Mouse (Mus musculus) stomach, embryonic 14.5 days (tissue): ENCODE data around the gene Cgnl1. TPM values are rescaled to one million over a fixed set of nuclear protein-coding genes. Genes with fewer than 3 reads are reported as not detected.
"Not testable (repeated sequence)": the region's sequence is repeated elsewhere in the genome, so short reads cannot be mapped to it uniquely, and the experiment has no call there.

ENCODE experiments used
- ATAC-seq: fragments of 200-750 bp; cut with Nextera tagmentation; 2 replicates; pipeline ENCODE4 v1.8.0; 2017; ENCODE audit warnings: low read depth, moderate TSS enrichment; ENCODE audit not compliant: insufficient number of reproducible peaks, insufficient read depth, low FRiP score
- H3K27ac ChIP-seq: fragments of 300-500 bp; sonication (generic); 2 replicates; pipeline ENCODE4 v1.5.1; 2014; ENCODE audit warnings: mild to moderate bottlenecking, low read length, moderate library complexity, mixed read lengths
- H3K27me3 ChIP-seq: fragments of 300-500 bp; sonication (generic); 2 replicates; pipeline ENCODE4 v1.6.1; 2014; ENCODE audit warnings: low read length, control low read depth, mixed read lengths; ENCODE audit not compliant: control insufficient read depth, insufficient read depth
- H3K36me3 ChIP-seq: fragments of 300-500 bp; sonication (generic); 2 replicates; pipeline ENCODE4 v1.6.1; 2014; ENCODE audit warnings: mild to moderate bottlenecking, control low read depth, low read length, moderate library complexity, mixed read lengths; ENCODE audit not compliant: control insufficient read depth, insufficient read depth
- H3K4me1 ChIP-seq: fragments of 300-500 bp; sonication (generic); 2 replicates; pipeline ENCODE4 v1.6.1; 2014; ENCODE audit warnings: low read length, control low read depth, mixed read lengths; ENCODE audit not compliant: control insufficient read depth, insufficient read depth
- H3K4me2 ChIP-seq: fragments of 300-500 bp; sonication (generic); replicated peaks from 2 replicates; pipeline ENCODE4 v1.6.1; 2014; ENCODE audit warnings: low read depth, low read length, control low read depth
- H3K4me3 ChIP-seq: fragments of 300-500 bp; sonication (generic); 2 replicates; pipeline ENCODE4 v1.5.1; 2014; ENCODE audit warnings: low read depth, low read length, control low read depth
- H3K9ac ChIP-seq: fragments of 300-500 bp; sonication (generic); replicated peaks from 2 replicates; pipeline ENCODE4 v1.6.1; 2014; ENCODE audit warnings: low read depth, mild to moderate bottlenecking, control low read depth, low read length, moderate library complexity, mixed read lengths
- H3K9me3 ChIP-seq: fragments of 300-500 bp; sonication (generic); 2 replicates; pipeline ENCODE4 v1.6.1; 2016; ENCODE audit warnings: low read depth, low read length, control low read depth; ENCODE audit not compliant: control insufficient read depth
- WGBS: fragments of 180-500 bp; shearing (Covaris S2); extraction: QIAGEN DNeasy Blood & Tissue Kit; methylation state at CpG from one replicate; pipeline ENCODE4 v1.1.7; 2014; 5-methylcytosine and 5-hydroxymethylcytosine counted together
- polyA plus RNA-seq: library from polyadenylated mRNA; unstranded; fragments of >200 nt; fragmentation: Nextera tagmentation; extraction: Ambion mirVana; gene quantifications from 2 replicates; pipeline ENCODE4 v1.2.1, GENCODE M21; 2014

Cgnl1 gene
- polyA plus RNA-seq, 1 experiment from 2014 or later = 11.8 TPM

DNA sequence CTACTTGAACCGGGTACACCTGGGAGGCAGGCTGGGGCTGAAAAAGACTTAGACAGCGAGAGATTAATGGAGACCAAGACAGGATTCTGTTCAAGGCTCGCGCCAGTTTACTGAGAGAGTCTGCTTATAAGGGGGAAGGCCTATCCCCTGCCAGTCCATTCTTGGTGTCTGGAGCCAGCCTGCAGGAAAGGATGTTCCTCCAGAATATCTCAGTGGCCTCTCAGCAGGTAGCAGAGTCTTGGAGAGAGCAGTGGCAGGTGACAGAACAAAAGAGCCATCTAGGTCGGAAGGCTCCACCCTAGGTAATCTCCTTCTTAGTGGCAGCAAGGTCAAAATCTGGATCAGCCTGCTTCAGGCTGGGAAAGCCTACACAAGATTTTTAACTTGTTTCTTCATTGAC is 151.3 kb downstream of the Cgnl1 start:
- H3K4me3 ChIP-seq, H3K9me3 ChIP-seq, H3K36me3 ChIP-seq, H3K4me1 ChIP-seq, H3K27ac ChIP-seq, H3K27me3 ChIP-seq, H3K4me2 ChIP-seq, H3K9ac ChIP-seq, ATAC-seq: not testable (repeated sequence)
- 71% methylated on average over 5 of the region's 5 CpGs for WGBS

DNA sequence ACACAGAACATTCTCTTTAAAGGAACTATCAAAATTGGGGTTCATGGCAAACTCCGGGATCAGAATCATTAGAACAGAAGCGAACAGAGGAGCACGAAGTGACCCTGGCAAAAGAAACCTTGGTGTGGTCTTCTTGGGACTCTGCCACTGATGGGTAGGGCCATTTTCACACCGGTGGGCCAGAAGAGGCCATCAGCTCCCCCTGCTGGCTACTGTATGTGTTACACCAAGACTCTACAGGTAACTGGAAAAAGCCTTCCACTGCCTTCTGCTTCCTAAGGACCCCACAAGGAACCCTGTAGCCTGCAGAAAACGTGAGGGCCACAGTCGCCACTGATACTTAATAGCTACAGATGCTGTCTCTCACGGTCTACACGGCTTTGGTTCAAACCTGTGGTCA is 154.0 kb downstream of the Cgnl1 start:
- H3K4me2 ChIP-seq = no peak overlapping the region
- no peak overlapping the region for H3K9ac ChIP-seq
- no peaks in the 10 kb centered on the region for H3K4me1 ChIP-seq
- H3K27me3 ChIP-seq = no peaks in the 10 kb centered on the region
- 55% methylated on average over 8 of the region's 8 CpGs for WGBS
- H3K4me3 ChIP-seq = no peak overlapping the region
- no peaks in the 10 kb centered on the region for H3K9me3 ChIP-seq
- no peak overlapping the region for H3K27ac ChIP-seq
- no peak for ATAC-seq
- H3K36me3 ChIP-seq = no peaks in the 10 kb centered on the region

DNA sequence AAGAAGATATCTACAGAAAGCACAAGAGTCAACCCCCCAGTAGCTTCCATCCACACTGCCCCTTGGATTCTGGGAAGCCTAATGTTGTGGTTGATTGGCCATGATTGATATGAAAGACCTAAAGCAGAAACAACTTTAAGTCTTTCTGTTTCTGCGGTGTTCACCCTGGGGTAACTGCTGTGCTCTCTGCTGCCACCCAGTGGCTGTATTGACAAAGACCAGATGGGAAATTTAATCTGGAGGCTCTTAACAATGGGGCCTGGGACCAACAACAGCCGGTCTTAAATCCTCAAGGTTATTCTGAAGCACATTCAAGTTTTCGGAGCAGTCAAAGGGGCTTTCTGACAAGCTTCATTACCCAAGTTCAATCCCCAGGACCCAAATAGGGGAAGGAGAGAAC is 155.2 kb downstream of the Cgnl1 start:
- no peak overlapping the region for H3K4me3 ChIP-seq
- H3K27me3 ChIP-seq = no peaks in the 10 kb centered on the region
- no peak overlapping the region for H3K27ac ChIP-seq
- H3K4me2 ChIP-seq = no peak overlapping the region
- WGBS = 12% methylated on average over 3 of the region's 3 CpGs
- no peak overlapping the region for H3K9ac ChIP-seq
- peak; percentile 49; the same call in 1 of the 2 replicates for ATAC-seq
- H3K9me3 ChIP-seq = no peaks in the 10 kb centered on the region
- H3K36me3 ChIP-seq = no peaks in the 10 kb centered on the region
- H3K4me1 ChIP-seq = no peaks in the 10 kb centered on the region

DNA sequence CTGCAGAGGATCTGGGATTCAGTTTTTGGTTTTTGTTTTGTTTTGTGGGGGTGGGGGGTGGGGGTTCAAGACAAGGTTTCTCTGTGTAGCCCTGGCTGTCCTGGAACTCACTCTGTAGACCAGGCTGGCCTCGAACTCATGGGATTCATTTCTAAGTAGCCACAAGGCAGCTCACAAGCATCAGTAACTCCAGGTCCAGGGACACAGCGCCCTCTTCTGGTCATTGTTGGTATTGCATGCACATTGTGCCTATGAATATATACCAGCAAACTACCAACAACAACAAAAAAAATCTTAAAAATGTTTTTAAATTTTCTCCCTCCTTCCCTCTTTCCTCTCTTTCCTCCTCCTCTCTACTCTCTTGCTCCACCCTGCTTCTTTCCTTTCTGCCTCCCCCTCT is 156.8 kb downstream of the Cgnl1 start:
- ATAC-seq = no peak
- 34% methylated on average over 2 of the region's 2 CpGs for WGBS
- H3K27me3 ChIP-seq = no peaks in the 10 kb centered on the region
- no peaks in the 10 kb centered on the region for H3K36me3 ChIP-seq
- H3K4me1 ChIP-seq = no peaks in the 10 kb centered on the region
- no peak overlapping the region for H3K27ac ChIP-seq
- H3K4me3 ChIP-seq = no peak overlapping the region
- H3K9me3 ChIP-seq = no peaks in the 10 kb centered on the region
- no peak overlapping the region for H3K9ac ChIP-seq
- no peak overlapping the region for H3K4me2 ChIP-seq

DNA sequence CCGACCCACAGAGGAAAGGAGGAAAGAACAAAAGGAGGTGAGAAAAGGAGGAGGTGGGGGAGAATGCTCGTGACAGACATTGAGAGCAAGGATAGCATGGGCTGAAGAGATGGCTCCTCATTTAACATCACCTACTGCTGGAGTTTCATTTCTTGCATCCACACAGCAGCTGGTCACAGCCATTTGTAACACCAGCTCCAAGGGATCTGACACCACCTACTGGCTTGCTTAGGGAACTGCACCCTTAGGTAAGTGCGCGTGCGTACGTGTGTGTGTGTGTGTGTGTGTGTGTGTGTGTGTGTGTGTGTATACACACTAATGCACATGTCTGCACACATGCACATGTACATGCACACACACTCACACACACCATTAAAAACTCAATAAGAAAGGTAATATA is 158.4 kb downstream of the Cgnl1 start:
- H3K27me3 ChIP-seq = no peaks in the 10 kb centered on the region
- no peaks in the 10 kb centered on the region for H3K4me1 ChIP-seq
- 94% methylated on average over 6 of the region's 6 CpGs for WGBS
- H3K27ac ChIP-seq = no peak overlapping the region
- no peaks in the 10 kb centered on the region for H3K36me3 ChIP-seq
- ATAC-seq = no peak
- no peaks in the 10 kb centered on the region for H3K9me3 ChIP-seq
- no peak overlapping the region for H3K4me3 ChIP-seq
- no peak overlapping the region for H3K4me2 ChIP-seq
- H3K9ac ChIP-seq = no peak overlapping the region

DNA sequence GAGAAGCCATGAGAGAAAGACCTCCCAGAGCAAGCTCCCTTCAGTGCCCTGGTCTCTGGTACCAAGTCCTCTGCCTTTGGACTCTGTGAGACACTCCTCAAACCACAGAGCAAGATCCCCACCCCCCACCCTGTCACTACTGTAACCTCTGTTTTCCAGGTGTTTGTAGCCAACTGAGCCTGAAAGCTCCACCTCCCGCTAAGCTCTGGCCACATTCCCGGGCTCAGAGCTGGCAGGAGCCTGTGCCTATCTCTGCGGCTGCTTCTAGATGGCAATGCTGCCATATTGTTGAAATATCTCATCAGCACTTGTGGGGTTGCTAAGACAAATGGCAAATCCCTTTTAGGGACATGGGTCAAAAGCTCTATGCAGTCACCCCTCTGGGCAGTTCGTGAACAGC is 159.5 kb downstream of the Cgnl1 start:
- no peak overlapping the region for H3K4me2 ChIP-seq
- no peaks in the 10 kb centered on the region for H3K9me3 ChIP-seq
- 69% methylated on average over 4 of the region's 4 CpGs for WGBS
- H3K4me3 ChIP-seq = no peak overlapping the region
- no peak overlapping the region for H3K27ac ChIP-seq
- no peak overlapping the region for H3K9ac ChIP-seq
- no peaks in the 10 kb centered on the region for H3K36me3 ChIP-seq
- no peaks in the 10 kb centered on the region for H3K4me1 ChIP-seq
- no peaks in the 10 kb centered on the region for H3K27me3 ChIP-seq
- ATAC-seq = no peak

DNA sequence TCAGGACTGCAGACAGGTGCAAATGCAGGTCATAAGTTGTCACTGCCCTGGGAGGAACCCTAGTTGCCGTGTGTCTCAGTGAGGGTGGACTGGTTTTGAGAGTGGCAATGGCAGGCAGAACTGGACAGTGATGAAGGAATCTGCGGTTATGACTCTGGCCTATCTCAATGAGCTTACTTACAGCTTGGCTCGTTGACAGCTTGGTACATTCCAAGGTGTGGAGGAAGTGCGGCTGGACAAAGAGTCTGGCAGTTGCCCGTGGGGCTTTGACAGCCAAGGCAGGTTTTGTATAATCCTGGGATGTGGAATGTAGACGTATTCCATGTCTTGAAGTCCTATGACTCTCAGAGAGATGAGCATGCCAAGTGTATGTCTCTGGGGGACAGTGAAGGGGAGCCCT is 162.4 kb downstream of the Cgnl1 start:
- Histone ChIP-seq H3K9ac (no peak overlapping the region), H3K36me3 (no peaks in the 10 kb centered on the region), H3K27me3 (no peaks in the 10 kb centered on the region), H3K4me2 (no peak overlapping the region), H3K9me3 (no peaks in the 10 kb centered on the region), H3K27ac (no peak overlapping the region), H3K4me1 (no peaks in the 10 kb centered on the region), H3K4me3 (no peak overlapping the region)
- ATAC-seq = no peak
- WGBS = 49% methylated on average over 6 of the region's 6 CpGs

DNA sequence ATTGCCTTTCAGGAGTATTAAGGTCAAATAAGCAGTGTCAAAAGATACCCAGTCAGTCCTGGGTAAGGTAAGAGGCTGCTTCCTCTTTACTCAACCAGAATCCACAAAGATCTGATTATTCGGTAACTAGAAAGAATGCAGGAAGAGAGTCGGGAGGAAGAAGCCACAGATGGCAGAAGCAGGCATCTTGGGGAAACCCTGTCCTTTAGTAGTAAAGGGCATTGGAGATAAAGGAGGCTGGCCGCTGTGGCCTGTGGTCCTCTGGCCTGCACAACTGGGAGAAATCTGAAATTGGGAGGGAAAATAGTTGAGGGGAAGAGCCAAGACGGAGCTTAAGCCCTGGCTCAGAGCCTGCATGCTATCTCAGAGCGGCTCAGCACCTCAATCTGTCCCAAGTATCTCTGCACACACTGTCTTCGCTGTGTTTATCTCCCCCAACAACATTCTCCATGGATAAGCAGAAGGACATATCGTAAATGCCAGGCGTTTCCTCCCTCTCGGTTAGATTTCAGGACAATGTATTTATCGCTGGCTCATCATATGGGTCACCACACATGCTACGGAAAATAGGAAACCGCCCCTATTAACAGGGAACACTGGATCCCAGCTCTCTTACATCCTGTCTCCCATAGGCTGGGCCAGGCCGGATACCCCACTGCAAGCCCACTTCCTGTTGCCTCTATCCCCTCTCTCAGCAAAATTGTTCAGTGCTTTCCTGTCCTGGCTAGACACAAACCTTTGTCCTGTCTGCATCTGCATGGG is 164.9 kb downstream of the Cgnl1 start:
- Histone ChIP-seq H3K27ac (no peak overlapping the region), H3K9ac (no peak overlapping the region), H3K9me3 (no peaks in the 10 kb centered on the region)

More for the DNA sequence above, 164.9 kb downstream of the Cgnl1 start:
- Histone ChIP-seq H3K27me3 (no peaks in the 10 kb centered on the region), H3K4me2 (no peak overlapping the region), H3K4me1 (no peaks in the 10 kb centered on the region), H3K36me3 (no peaks in the 10 kb centered on the region), H3K4me3 (no peak overlapping the region)
- WGBS = 72% methylated on average over 13 of the region's 13 CpGs
- no peak for ATAC-seq
